ENCODE assay signal across 8 mouse cellular contexts in the genomic region with DNA sequence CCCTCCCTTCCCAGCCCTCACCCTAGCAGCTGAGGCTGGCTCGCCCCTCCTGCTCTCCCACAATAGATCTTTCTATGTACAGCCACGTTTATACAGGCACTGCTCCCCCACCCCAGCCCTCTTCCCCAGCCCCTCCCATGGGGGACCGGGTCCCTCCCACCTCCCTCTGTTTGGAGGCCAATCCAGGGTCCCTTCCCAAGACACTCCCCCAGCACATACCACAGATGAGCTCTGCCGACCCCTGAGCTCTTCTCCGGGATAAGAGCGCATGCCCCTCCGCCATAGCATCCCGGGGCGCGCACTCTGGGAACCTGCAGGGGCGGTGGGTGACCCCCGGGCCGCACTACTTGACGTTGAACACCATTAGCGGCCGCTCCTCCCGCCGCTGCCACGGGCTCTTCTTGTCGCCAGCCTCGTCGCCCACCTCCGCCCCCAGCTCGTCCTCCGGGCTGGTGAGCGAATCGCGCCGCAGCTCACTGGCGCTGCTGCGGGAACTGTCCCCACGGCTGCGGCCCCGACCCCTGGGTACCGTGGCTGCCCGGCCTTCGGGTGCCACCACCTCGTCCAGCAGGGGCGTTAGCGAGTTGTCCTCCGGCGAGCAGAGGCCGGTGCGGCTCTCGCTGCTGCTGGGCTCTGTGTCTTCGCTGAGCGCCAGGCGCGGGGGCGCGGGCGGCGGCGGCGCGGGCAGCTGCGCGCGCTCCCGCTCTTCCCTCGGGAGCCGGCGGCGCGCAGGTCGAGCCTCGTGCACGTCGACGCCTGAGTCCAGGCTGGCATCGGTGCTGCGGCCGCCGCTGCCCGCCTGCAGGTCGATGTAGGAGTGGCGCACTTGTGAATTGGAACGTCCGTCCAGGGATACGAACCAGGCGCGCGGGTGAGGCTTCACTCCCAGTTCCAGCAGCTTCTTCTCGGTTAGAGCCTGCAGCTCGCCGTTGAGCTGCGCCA. TPM values are rescaled to one million over a fixed set of nuclear protein-coding genes. Genes with fewer than 3 reads are reported as not detected.
A peak's percentile ranks its signal among the peaks of the same experiment; 100 is the strongest.
DNase-seq lines count a peak whose midpoint lies in the region; ATAC-seq lines count a peak whose summit lies in the region.

No protein-coding gene starts in this region.

- H3K9me3 ChIP-seq in embryonic facial prominence, embryonic 13.5 days: no peaks in the 10 kb centered on the region
- no peaks in the 10 kb centered on the region for H3K9me3 ChIP-seq in heart, embryonic 13.5 days
- no peaks in the 10 kb centered on the region for H3K9me3 ChIP-seq in liver, embryonic 16.5 days (replicated peaks; ENCODE audit: control insufficient read depth, low read length)
- H3K9me3 ChIP-seq in neural tube, embryonic 12.5 days: no peaks in the 10 kb centered on the region

- H3K9ac ChIP-seq in embryonic facial prominence, embryonic 13.5 days: peak overlapping the region; percentile 66
- peak overlapping the region; percentile 83 for H3K9ac ChIP-seq in heart, embryonic 13.5 days
- peak overlapping the region; percentile 35; the same call in 1 of the 2 replicates for H3K9ac ChIP-seq in liver, embryonic 16.5 days (ENCODE audit: low read depth, low read length)
- peak overlapping the region; percentile 57 for H3K9ac ChIP-seq in neural tube, embryonic 12.5 days

- peak; percentile 55 for DNase-seq in urinary bladder, postnatal 25 days (ENCODE audit: low spot score)
- no peak for DNase-seq in urinary bladder, postnatal 36 days (ENCODE audit: low spot score in 2 of 2)
- peak; percentile 83 for DNase-seq in kidney, postnatal 10 days
- DNase-seq in MN1 (ENCODE audit: low spot score): no peak

- peaks cover 11% of the 10 kb centered on the region; the same call in 1 of the 2 replicates for H3K27me3 ChIP-seq in embryonic facial prominence, embryonic 13.5 days
- peaks cover 15% of the 10 kb centered on the region for H3K27me3 ChIP-seq in heart, embryonic 13.5 days (replicated peaks)
- peaks cover 32% of the 10 kb centered on the region for H3K27me3 ChIP-seq in liver, embryonic 16.5 days (ENCODE audit: control insufficient read depth, insufficient read depth, low read depth, low read length)
- H3K27me3 ChIP-seq in neural tube, embryonic 12.5 days (replicated peaks): peaks cover 12% of the 10 kb centered on the region

- H3K4me2 ChIP-seq in embryonic facial prominence, embryonic 13.5 days: peak overlapping the region; percentile 74
- peak overlapping the region; percentile 86 for H3K4me2 ChIP-seq in heart, embryonic 13.5 days
- H3K4me2 ChIP-seq in liver, embryonic 16.5 days (ENCODE audit: low read depth, low read length): peak overlapping the region; percentile 81
- peak overlapping the region; percentile 73 for H3K4me2 ChIP-seq in neural tube, embryonic 12.5 days (replicated peaks)

- no peak for ATAC-seq in embryonic facial prominence, embryonic 13.5 days (ENCODE audit: insufficient number of reproducible peaks, insufficient read depth, low FRiP score, low TSS enrichment, low read depth)
- peak; percentile 40; the same call in 1 of the 2 replicates for ATAC-seq in heart, embryonic 13.5 days (ENCODE audit: extremely low read depth, insufficient number of reproducible peaks, low FRiP score, low TSS enrichment)
- peak; percentile 22 for ATAC-seq in liver, embryonic 16.5 days (ENCODE audit: low read depth)
- 0 out of 2 replicates have a peak, but pooled peaks have one; percentile 39 for ATAC-seq in neural tube, embryonic 12.5 days (ENCODE audit: low FRiP score, low read depth)

- peak overlapping the region; percentile 49; the same call in 1 of the 2 replicates for H3K27ac ChIP-seq in embryonic facial prominence, embryonic 13.5 days
- peak overlapping the region; percentile 42 for H3K27ac ChIP-seq in heart, embryonic 13.5 days (replicated peaks)
- no peak overlapping the region for H3K27ac ChIP-seq in liver, embryonic 16.5 days (ENCODE audit: low read length)
- 0 out of 2 replicates have a peak overlapping the region, but pooled peaks have one; percentile 26 for H3K27ac ChIP-seq in neural tube, embryonic 12.5 days

- peak overlapping the region; percentile 42 for H3K4me3 ChIP-seq in embryonic facial prominence, embryonic 13.5 days
- H3K4me3 ChIP-seq in heart, embryonic 13.5 days: peak overlapping the region; percentile 56
- peak overlapping the region; percentile 55 for H3K4me3 ChIP-seq in liver, embryonic 16.5 days (ENCODE audit: low read depth, low read length)
- peak overlapping the region; percentile 38 for H3K4me3 ChIP-seq in neural tube, embryonic 12.5 days

- H3K36me3 ChIP-seq in embryonic facial prominence, embryonic 13.5 days: peaks cover 88% of the 10 kb centered on the region
- H3K36me3 ChIP-seq in heart, embryonic 13.5 days: peaks cover 91% of the 10 kb centered on the region
- H3K36me3 ChIP-seq in liver, embryonic 16.5 days (ENCODE audit: control insufficient read depth, insufficient read depth): peaks cover 2% of the 10 kb centered on the region; the same call in 1 of the 2 replicates
- H3K36me3 ChIP-seq in neural tube, embryonic 12.5 days: peaks cover 67% of the 10 kb centered on the region

- 7% methylated on average over 86 of the region's 87 CpGs for WGBS in embryonic facial prominence, embryonic 13.5 days
- 13% methylated on average over 79 of the region's 87 CpGs for WGBS in heart, embryonic 13.5 days
- 21% methylated on average over 87 of the region's 87 CpGs for WGBS in liver, embryonic 16.5 days (ENCODE audit: insufficient replicate concordance)
- WGBS in neural tube, embryonic 12.5 days: 5% methylated on average over 87 of the region's 87 CpGs

- H3K4me1 ChIP-seq in embryonic facial prominence, embryonic 13.5 days: peaks cover 39% of the 10 kb centered on the region
- peaks cover 41% of the 10 kb centered on the region for H3K4me1 ChIP-seq in heart, embryonic 13.5 days
- peaks cover 6% of the 10 kb centered on the region for H3K4me1 ChIP-seq in liver, embryonic 16.5 days (ENCODE audit: control insufficient read depth, low read depth, low read length)
- peaks cover 38% of the 10 kb centered on the region for H3K4me1 ChIP-seq in neural tube, embryonic 12.5 days

RNA-seq across cellular contexts. Expression of a gene that starts 7.3 kb away (rescaled TPM):
- polyA plus RNA-seq in embryonic facial prominence, embryonic 13.5 days (2015; fragmentation: Nextera tagmentation; extraction: Ambion mirVana): 124 and 126 TPM in 2 replicates
- 220 and 224 TPM in 2 replicates for polyA plus RNA-seq in heart, embryonic 13.5 days (2015; fragmentation: Nextera tagmentation; extraction: Ambion mirVana)
- 103 and 118 TPM in 2 replicates for polyA plus RNA-seq in liver, embryonic 16.5 days (2015; fragmentation: Nextera tagmentation; extraction: Ambion mirVana)
- polyA plus RNA-seq in neural tube, embryonic 12.5 days (2016; fragmentation: Nextera tagmentation; extraction: Ambion mirVana): 75.2 and 86.1 TPM in 2 replicates

RNA-seq across cellular contexts. Expression of a gene that starts 10.1 kb away (rescaled TPM):
- 8.1 and 8.2 TPM in 2 replicates for polyA plus RNA-seq in embryonic facial prominence, embryonic 13.5 days (2015; fragmentation: Nextera tagmentation; extraction: Ambion mirVana)
- polyA plus RNA-seq in heart, embryonic 13.5 days (2015; fragmentation: Nextera tagmentation; extraction: Ambion mirVana): 2.8 and 2.9 TPM in 2 replicates
- 0.20 and 0.34 TPM in 2 replicates for polyA plus RNA-seq in liver, embryonic 16.5 days (2015; fragmentation: Nextera tagmentation; extraction: Ambion mirVana)
- polyA plus RNA-seq in neural tube, embryonic 12.5 days (2016; fragmentation: Nextera tagmentation; extraction: Ambion mirVana): 23.3 and 23.7 TPM in 2 replicates

RNA-seq across cellular contexts. Expression of a gene that starts 29.6 kb away (rescaled TPM):
- 191 and 195 TPM in 2 replicates for polyA plus RNA-seq in embryonic facial prominence, embryonic 13.5 days (2015; fragmentation: Nextera tagmentation; extraction: Ambion mirVana)
- 287 and 294 TPM in 2 replicates for polyA plus RNA-seq in heart, embryonic 13.5 days (2015; fragmentation: Nextera tagmentation; extraction: Ambion mirVana)
- polyA plus RNA-seq in liver, embryonic 16.5 days (2015; fragmentation: Nextera tagmentation; extraction: Ambion mirVana): 454 and 500 TPM in 2 replicates
- 148 and 162 TPM in 2 replicates for polyA plus RNA-seq in neural tube, embryonic 12.5 days (2016; fragmentation: Nextera tagmentation; extraction: Ambion mirVana)

RNA-seq across cellular contexts. Expression of a gene that starts 32.5 kb away (rescaled TPM):
- polyA plus RNA-seq in embryonic facial prominence, embryonic 13.5 days (2015; fragmentation: Nextera tagmentation; extraction: Ambion mirVana): 6.2 and 6.7 TPM in 2 replicates
- 10.5 and 11.3 TPM in 2 replicates for polyA plus RNA-seq in heart, embryonic 13.5 days (2015; fragmentation: Nextera tagmentation; extraction: Ambion mirVana)
- 28.0 and 32.9 TPM in 2 replicates for polyA plus RNA-seq in liver, embryonic 16.5 days (2015; fragmentation: Nextera tagmentation; extraction: Ambion mirVana)
- polyA plus RNA-seq in neural tube, embryonic 12.5 days (2016; fragmentation: Nextera tagmentation; extraction: Ambion mirVana): 7.0 and 7.6 TPM in 2 replicates

RNA-seq across cellular contexts. Expression of a gene that starts 44.2 kb away (rescaled TPM):
- 3.6 and 5.2 TPM in 2 replicates for polyA plus RNA-seq in embryonic facial prominence, embryonic 13.5 days (2015; fragmentation: Nextera tagmentation; extraction: Ambion mirVana)
- polyA plus RNA-seq in heart, embryonic 13.5 days (2015; fragmentation: Nextera tagmentation; extraction: Ambion mirVana): 1.1 and 1.7 TPM in 2 replicates
- polyA plus RNA-seq in liver, embryonic 16.5 days (2015; fragmentation: Nextera tagmentation; extraction: Ambion mirVana): 2.1 and 2.2 TPM in 2 replicates
- polyA plus RNA-seq in neural tube, embryonic 12.5 days (2016; fragmentation: Nextera tagmentation; extraction: Ambion mirVana): 152 and 171 TPM in 2 replicates

Comparison
In these comparisons a context has a peak if more than half of its experiments do, and no peak if none do; other contexts are left out.
1. DNase-seq: peak in urinary bladder, postnatal 25 days (single experiment) and kidney, postnatal 10 days (single experiment); none in urinary bladder, postnatal 36 days (0 of 2) and MN1 (single experiment).
2. Peak in every context shown above with its lines, with median percentiles within 50 percentile points of each other: H3K4me2 ChIP-seq, H3K4me3 ChIP-seq and H3K9ac ChIP-seq.